In the genomic region with DNA sequence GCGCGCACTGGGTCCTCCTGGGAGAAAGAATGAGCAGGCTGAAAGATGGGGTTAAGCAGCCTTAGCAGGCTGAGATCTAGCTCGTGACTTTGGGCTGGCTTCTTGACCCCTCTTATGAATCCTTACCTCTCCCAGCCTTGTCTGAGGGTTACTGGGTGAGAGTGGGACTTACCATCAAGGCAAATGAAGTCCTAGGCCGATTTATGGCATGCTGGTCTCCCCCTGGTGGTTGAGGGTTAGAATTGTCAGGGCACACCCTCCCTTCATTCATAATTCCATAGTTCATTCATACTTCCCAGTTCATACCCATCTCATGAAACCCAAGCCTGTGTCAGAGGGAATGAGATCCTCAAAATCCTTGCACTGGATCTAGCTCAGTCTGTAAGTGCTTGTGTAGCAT, we compare ENCODE assay signal across 10 mouse cellular contexts. TPM values are rescaled to one million over a fixed set of nuclear protein-coding genes. Genes with fewer than 3 reads are reported as not detected.
DNase-seq lines count a peak whose midpoint lies in the region; ATAC-seq and TF ChIP-seq lines count a peak whose summit lies in the region.
"Had no signal": no experiment of that assay in that cellular context is flagged by ENCODE, and none has a peak within 500 bp of the region (broad histone marks: within the 10 kb centered on the region; RNA-seq: fewer than 3 reads in every experiment).

No protein-coding gene starts in this region.

- intact Hi-C loops in heart, postnatal 14 days (cut with DNase I) = loop anchor here (1.0 to 2.0 kb wide), 2 partner anchors 182 to 264 kb away; no protein-coding TSS in a partner anchor

- no peak overlapping the region for H3K9ac ChIP-seq in neural tube, embryonic 15.5 days (replicated peaks)
- H3K9ac ChIP-seq: embryonic facial prominence, embryonic 15.5 days; lung, embryonic 15.5 days had no signal

- peak; percentile 45; the same call in 1 of the 2 replicates for TF ChIP-seq CTCF in testis, adult 2 months (IDR thresholded peaks at IDR 0.05; ENCODE audit: control insufficient read depth, insufficient read depth, insufficient replicate concordance, low read depth, low read length)
- peak; percentile 92 for TF ChIP-seq CTCF in bone marrow, adult 2 months (IDR thresholded peaks at IDR 0.05; ENCODE audit: control insufficient read depth, insufficient read depth, low read length)

- H3K36me3 ChIP-seq in heart, embryonic 10.5 days = no peaks in the 10 kb centered on the region
- no peaks in the 10 kb centered on the region for H3K36me3 ChIP-seq in testis, adult 2 months (ENCODE audit: control insufficient read depth, insufficient read depth, low read length)
- H3K36me3 ChIP-seq in neural tube, embryonic 15.5 days = no peaks in the 10 kb centered on the region
- H3K36me3 ChIP-seq: embryonic facial prominence, embryonic 15.5 days; lung, embryonic 15.5 days had no signal

- no peaks in the 10 kb centered on the region for H3K9me3 ChIP-seq in heart, embryonic 10.5 days
- no peaks in the 10 kb centered on the region for H3K9me3 ChIP-seq in neural tube, embryonic 15.5 days (replicated peaks)
- H3K9me3 ChIP-seq: embryonic facial prominence, embryonic 15.5 days; lung, embryonic 15.5 days had no signal

- H3K4me1 ChIP-seq in heart, embryonic 10.5 days = peaks cover 7% of the 10 kb centered on the region
- peaks cover 11% of the 10 kb centered on the region for H3K4me1 ChIP-seq in testis, adult 2 months (ENCODE audit: control insufficient read depth, insufficient read depth, low read length)
- peaks cover 3% of the 10 kb centered on the region for H3K4me1 ChIP-seq in bone marrow, adult 2 months (ENCODE audit: control insufficient read depth, insufficient read depth, low read length)
- H3K4me1 ChIP-seq in neural tube, embryonic 15.5 days = peaks cover 7% of the 10 kb centered on the region
- H3K4me1 ChIP-seq: embryonic facial prominence, embryonic 15.5 days; lung, embryonic 15.5 days had no signal

- DNase-seq in heart, postnatal 14 days = peak; percentile 60 to 76
- no peak for DNase-seq in heart, embryonic 10.5 days (ENCODE audit: low spot score)
- DNase-seq in testis, postnatal 14 days (ENCODE audit: low spot score) = no peak
- peak; percentile 40 to 42 for DNase-seq in frontal cortex, postnatal 36 days (ENCODE audit: low spot score in 2 of 2)

- peak; percentile 32 for ATAC-seq in megakaryocyte progenitor cell, adult 5-6 weeks (replicated peaks; ENCODE audit: poor library complexity)
- ATAC-seq in neural tube, embryonic 15.5 days (ENCODE audit: low FRiP score) = no peak

- H3K4me3 ChIP-seq in heart, embryonic 10.5 days = no peak overlapping the region
- no peak overlapping the region for H3K4me3 ChIP-seq in testis, adult 2 months (ENCODE audit: control insufficient read depth, low read depth, low read length)
- no peak overlapping the region for H3K4me3 ChIP-seq in bone marrow, adult 2 months (replicated peaks; ENCODE audit: control insufficient read depth, low read depth, low read length)
- H3K4me3 ChIP-seq in neural tube, embryonic 15.5 days (replicated peaks) = no peak overlapping the region
- H3K4me3 ChIP-seq: embryonic facial prominence, embryonic 15.5 days; lung, embryonic 15.5 days had no signal

- no peak overlapping the region for H3K27ac ChIP-seq in heart, embryonic 10.5 days
- no peak overlapping the region for H3K27ac ChIP-seq in testis, adult 2 months (ENCODE audit: control insufficient read depth, insufficient read depth, low read depth, low read length)
- H3K27ac ChIP-seq in bone marrow, adult 2 months (ENCODE audit: control insufficient read depth, insufficient read depth, low read depth, low read length, poor library complexity) = peak overlapping the region; percentile 80
- no peak overlapping the region for H3K27ac ChIP-seq in neural tube, embryonic 15.5 days (replicated peaks)
- H3K27ac ChIP-seq: embryonic facial prominence, embryonic 15.5 days; lung, embryonic 15.5 days had no signal

- TF ChIP-seq POLR2A in testis, adult 2 months (IDR thresholded peaks at IDR 0.05; ENCODE audit: control insufficient read depth, low read depth, low read length) = no peak
- no peak for TF ChIP-seq POLR2A in bone marrow, adult 2 months (IDR thresholded peaks at IDR 0.05; ENCODE audit: borderline replicate concordance, control insufficient read depth, low read depth, low read length)

- H3K27me3 ChIP-seq in heart, embryonic 10.5 days (ENCODE audit: insufficient read depth, poor library complexity, severe bottlenecking) = peaks cover 8% of the 10 kb centered on the region; the same call in 1 of the 2 replicates
- H3K27me3 ChIP-seq in testis, adult 2 months (ENCODE audit: control insufficient read depth, insufficient read depth, low read length) = no peaks in the 10 kb centered on the region
- no peaks in the 10 kb centered on the region for H3K27me3 ChIP-seq in neural tube, embryonic 15.5 days (replicated peaks)
- H3K27me3 ChIP-seq: lung, embryonic 15.5 days had no signal

- WGBS in heart, embryonic 10.5 days = 50% methylated on average over 4 of the region's 4 CpGs
- 54% methylated on average over 4 of the region's 4 CpGs for WGBS in bone marrow, adult 2 months
- WGBS in neural tube, embryonic 15.5 days = 55% methylated on average over 4 of the region's 4 CpGs

- H3K4me2 ChIP-seq in neural tube, embryonic 15.5 days = no peak overlapping the region
- H3K4me2 ChIP-seq: embryonic facial prominence, embryonic 15.5 days; lung, embryonic 15.5 days had no signal

RNA-seq across cellular contexts. Expression of a gene that starts 3.8 kb away (rescaled TPM):
- not detected for total RNA-seq in heart, postnatal 14 days (2021)
- polyA plus RNA-seq in heart, embryonic 10.5 days (2016; fragmentation: Nextera tagmentation; extraction: Ambion mirVana) = not detected in 2 replicates
- polyA plus RNA-seq in testis, adult 2 months (2012; rRNA removed) = 526 and 543 TPM in 2 replicates
- not detected in 2 replicates for polyA plus RNA-seq in bone marrow, adult 2 months (2011; ENCODE audit: insufficient read depth, insufficient read length, low replicate concordance, missing spikeins)
- not detected in 2 replicates for total RNA-seq in megakaryocyte progenitor cell, adult 5-6 weeks (2015)
- not detected in 2 replicates for total RNA-seq in megakaryocyte progenitor cell, adult 5-6 weeks (2017)
- not detected in 2 replicates for polyA plus RNA-seq in neural tube, embryonic 15.5 days (2015; fragmentation: Nextera tagmentation; extraction: Ambion mirVana)
- polyA plus RNA-seq: embryonic facial prominence, embryonic 15.5 days; lung, embryonic 15.5 days had no signal

RNA-seq across cellular contexts. Expression of a gene that starts 4.8 kb away (rescaled TPM):
- total RNA-seq in heart, postnatal 14 days (2021) = 10 to 100 TPM; 23.7 to 24.9 TPM
- polyA plus RNA-seq in heart, embryonic 10.5 days (2016; fragmentation: Nextera tagmentation; extraction: Ambion mirVana) = 127 and 133 TPM in 2 replicates
- polyA plus RNA-seq in testis, adult 2 months (2012; rRNA removed) = 80.6 and 91.0 TPM in 2 replicates
- polyA plus RNA-seq in bone marrow, adult 2 months (2011; ENCODE audit: insufficient read depth, insufficient read length, low replicate concordance, missing spikeins) = 66.5 and 76.5 TPM in 2 replicates
- 4.5 and 5.8 TPM in 2 replicates for total RNA-seq in megakaryocyte progenitor cell, adult 5-6 weeks (2015)
- total RNA-seq in megakaryocyte progenitor cell, adult 5-6 weeks (2017) = 6.0 and 7.9 TPM in 2 replicates
- 141 and 152 TPM in 2 replicates for polyA plus RNA-seq in neural tube, embryonic 15.5 days (2015; fragmentation: Nextera tagmentation; extraction: Ambion mirVana)

RNA-seq across cellular contexts. Expression of a gene that starts 39.3 kb away (rescaled TPM):
- 10 to 100 TPM; 15.5 to 15.6 TPM for total RNA-seq in heart, postnatal 14 days (2021)
- 19.2 and 20.9 TPM in 2 replicates for polyA plus RNA-seq in heart, embryonic 10.5 days (2016; fragmentation: Nextera tagmentation; extraction: Ambion mirVana)
- polyA plus RNA-seq in testis, adult 2 months (2012; rRNA removed) = 11.0 and 11.1 TPM in 2 replicates
- polyA plus RNA-seq in bone marrow, adult 2 months (2011; ENCODE audit: insufficient read depth, insufficient read length, low replicate concordance, missing spikeins) = 8.0 TPM in 2 replicates
- total RNA-seq in megakaryocyte progenitor cell, adult 5-6 weeks (2015) = 6.7 and 8.0 TPM in 2 replicates
- total RNA-seq in megakaryocyte progenitor cell, adult 5-6 weeks (2017) = 13.5 and 17.0 TPM in 2 replicates
- 20.0 and 22.0 TPM in 2 replicates for polyA plus RNA-seq in neural tube, embryonic 15.5 days (2015; fragmentation: Nextera tagmentation; extraction: Ambion mirVana)

RNA-seq across cellular contexts. Expression of a gene that starts 39.3 kb away (rescaled TPM):
- 10 to 100 TPM; 30.0 to 32.2 TPM for total RNA-seq in heart, postnatal 14 days (2021)
- 49.1 and 52.8 TPM in 2 replicates for polyA plus RNA-seq in heart, embryonic 10.5 days (2016; fragmentation: Nextera tagmentation; extraction: Ambion mirVana)
- 58.5 and 60.2 TPM in 2 replicates for polyA plus RNA-seq in testis, adult 2 months (2012; rRNA removed)
- polyA plus RNA-seq in bone marrow, adult 2 months (2011; ENCODE audit: insufficient read depth, insufficient read length, low replicate concordance, missing spikeins) = 23.4 and 41.4 TPM in 2 replicates
- 42.9 and 46.5 TPM in 2 replicates for total RNA-seq in megakaryocyte progenitor cell, adult 5-6 weeks (2015)
- total RNA-seq in megakaryocyte progenitor cell, adult 5-6 weeks (2017) = 49.1 and 50.9 TPM in 2 replicates
- 38.2 and 44.6 TPM in 2 replicates for polyA plus RNA-seq in neural tube, embryonic 15.5 days (2015; fragmentation: Nextera tagmentation; extraction: Ambion mirVana)

Comparison
In these comparisons a context has a peak if more than half of its experiments do, and no peak if none do; other contexts are left out.
1. DNase-seq: peak in heart, postnatal 14 days (2 of 2) and frontal cortex, postnatal 36 days (2 of 2); none in heart, embryonic 10.5 days (single experiment) and testis, postnatal 14 days (single experiment).
2. RNA of a gene that starts 3.8 kb away (polyA plus RNA-seq): 526 to 543 TPM in testis, adult 2 months; not detected in neural tube, embryonic 15.5 days, not detected in heart, embryonic 10.5 days and not detected in bone marrow, adult 2 months; every median in the first group is over 100 times any median in the second.